Mouse (Mus musculus) E14TG2a.4 (cell line): ENCODE data around the gene Nek11.

Experiments used
- CTCF ChIP-seq: conservative IDR thresholded peaks from 2 replicates; pipeline ENCODE4 v1.5.1; 2014; ENCODE audit warnings: low read length
- POU5F1 ChIP-seq: IDR thresholded peaks from 2 replicates; pipeline ENCODE4 v1.6.1; 2014; ENCODE audit warnings: low read length, borderline replicate concordance

GRCm38 (mm10) chr9:105144992-105145391 is 250.3 kb downstream of the Nek11 start, which contains the start of gene 1700080E11Rik:
- no peak for TF ChIP-seq POU5F1
- no peak for TF ChIP-seq CTCF
